Mouse (Mus musculus) spleen, postnatal 36 days (tissue): ENCODE data around the gene Ntn3.

Experiments used
- DNase-seq, 2 experiments: peaks; one replicate each; pipeline ENCODE4 v3.0.0; 2022; ENCODE audit warnings: low spot score in 2 of 2, mixed read lengths in 1 of 2

Ntn3 gene

GRCm38 (mm10) chr17:24209043-24209915, at the start of gene Ntn3:
Gene Ntn3, minus strand, starts transcription at chr17:24209531.
- DNase-seq = peak; percentile 55 to 72

DNA sequence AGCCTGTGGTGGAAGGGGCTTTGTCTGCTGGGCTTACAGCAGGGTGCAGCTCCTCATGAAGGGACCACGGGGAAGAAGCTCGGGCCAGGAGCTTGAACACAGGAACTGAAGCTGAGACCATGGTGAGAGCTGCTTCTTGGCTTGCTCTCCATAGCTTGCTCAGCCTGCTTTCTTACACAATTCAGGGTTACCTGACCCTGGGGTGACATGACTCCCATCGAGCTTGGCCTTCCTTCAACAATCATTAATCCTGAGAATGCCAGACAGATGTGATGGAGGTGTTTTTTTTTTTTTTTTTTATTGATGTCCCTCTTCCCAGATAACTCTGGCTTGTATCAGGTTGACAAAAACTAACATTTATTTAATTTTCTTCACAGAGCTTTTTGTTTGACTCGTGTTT, 49.6 kb upstream of the Ntn3 start:
- DNase-seq = no peak

- DNase-seq = no peak
Observed at GRCm38 (mm10) chr17:24252329-24252728, 43.0 kb upstream of the Ntn3 start.

DNA sequence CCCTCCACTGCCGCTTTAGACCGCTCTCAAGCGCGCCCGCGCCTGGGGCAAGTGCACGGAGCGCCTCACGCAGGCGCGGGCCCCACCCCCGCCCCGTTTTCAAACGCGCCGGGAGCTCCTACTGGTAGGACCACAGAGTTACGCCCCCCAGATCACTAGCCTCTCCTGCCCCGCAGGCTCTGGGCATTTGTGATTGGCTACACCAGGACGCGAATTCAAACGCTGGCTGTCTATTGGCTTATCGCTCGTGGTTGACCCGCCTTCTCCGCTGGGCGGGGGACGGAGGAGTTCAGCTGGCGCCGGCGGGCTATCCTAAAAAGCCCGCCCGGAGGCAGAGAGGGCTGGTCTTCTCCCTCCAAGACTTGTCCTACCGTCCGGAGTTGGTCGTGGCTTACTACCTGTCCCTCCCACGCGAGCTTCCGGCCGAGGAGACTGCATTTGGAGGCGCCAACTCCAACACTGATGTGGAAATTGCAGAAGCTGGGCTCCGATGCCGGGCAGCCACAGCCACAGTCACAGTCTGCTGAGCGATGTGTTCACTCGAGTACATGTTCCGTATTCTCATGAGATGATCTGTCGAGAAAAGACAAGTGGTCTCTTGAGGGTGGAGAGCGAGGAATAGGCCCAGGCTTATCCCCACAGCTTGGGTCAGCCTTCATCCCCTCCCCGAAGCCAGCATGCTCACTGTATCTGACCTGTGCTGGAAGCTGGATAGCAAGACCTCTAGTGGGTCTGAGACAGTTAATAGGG, 42.2 kb upstream of the Ntn3 start, which contains the start of gene Ccnf:
TSS of gene Ccnf (minus strand) at position 165 of the 750 bp plus-strand sequence.
- DNase-seq = peak; percentile 98

- no peak for DNase-seq
Observed at GRCm38 (mm10) chr17:24250988-24251319, 41.6 kb upstream of the Ntn3 start.

DNA sequence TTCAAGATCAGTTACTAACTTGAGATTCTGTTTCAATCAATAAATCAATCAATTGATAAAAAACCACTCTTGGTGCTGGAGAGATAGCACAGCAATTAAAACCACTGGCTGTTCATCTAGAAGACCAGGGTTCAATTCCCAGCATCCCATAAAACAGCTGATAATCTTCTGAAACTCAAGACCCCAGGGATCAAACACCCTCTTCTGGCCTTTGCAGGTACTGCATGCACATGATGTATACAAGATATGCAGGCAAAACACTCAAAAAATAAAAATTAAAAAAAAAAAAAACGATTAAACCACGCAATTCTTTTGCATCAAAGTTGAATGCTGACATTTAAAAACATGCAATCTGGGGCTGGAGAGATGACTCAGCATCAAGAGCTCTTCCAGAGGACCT, 39.3 kb upstream of the Ntn3 start:
- DNase-seq = no peak

DNA sequence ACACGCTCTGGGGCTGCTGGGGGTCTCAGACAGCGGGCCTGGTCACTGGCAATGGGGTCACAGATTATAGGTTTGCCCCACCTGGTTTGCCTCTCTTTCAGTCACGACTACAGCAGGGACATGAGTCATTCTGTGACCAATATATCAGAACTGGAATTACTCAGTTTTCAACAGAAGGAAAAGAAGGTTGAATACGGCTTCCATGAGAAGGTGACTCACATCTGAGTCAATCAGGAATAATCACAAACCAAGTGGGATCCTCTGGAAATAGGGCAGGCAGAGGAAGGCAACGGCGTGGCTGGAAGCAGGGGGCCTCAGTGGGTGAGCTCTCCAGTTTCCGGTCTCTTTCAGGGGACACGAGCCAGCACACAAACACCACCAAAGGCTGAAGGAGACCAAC, 34.7 kb upstream of the Ntn3 start:
- no peak for DNase-seq

DNA sequence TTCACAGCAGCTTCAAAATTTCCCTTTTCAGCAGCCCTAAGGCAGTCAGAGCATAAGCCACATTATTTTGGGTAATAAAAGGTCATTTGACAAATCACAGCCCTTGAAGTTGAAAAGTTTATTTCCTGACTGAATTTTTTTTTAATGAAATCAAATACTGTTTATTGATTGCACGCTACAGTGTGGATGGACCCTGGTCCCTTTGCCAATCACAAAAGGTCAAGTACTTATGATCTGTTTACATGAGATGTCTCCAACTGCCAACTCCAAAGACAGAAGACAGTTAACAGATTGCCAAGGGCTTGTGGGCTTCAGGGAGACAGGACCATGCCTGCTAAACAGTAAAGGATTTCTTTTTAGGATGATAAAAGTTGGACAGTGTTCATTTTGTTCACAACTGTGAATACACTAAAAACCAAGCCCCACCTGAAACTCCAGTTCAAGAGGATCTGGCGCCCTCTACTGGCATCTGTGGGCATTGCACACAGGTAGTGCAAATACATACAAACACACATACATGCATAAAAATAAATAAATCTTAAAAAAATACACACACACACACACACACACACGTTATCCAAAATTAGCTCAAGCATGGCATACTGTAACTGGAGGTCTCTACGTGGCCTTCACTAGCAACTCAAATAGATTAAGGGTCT, 34.1 kb upstream of the Ntn3 start:
- peak in 1 of 2 experiments; percentile 29 for DNase-seq

- no peak for DNase-seq
Observed at GRCm38 (mm10) chr17:24236921-24237320, 27.6 kb upstream of the Ntn3 start.

GRCm38 (mm10) chr17:24236479-24236878, 27.1 kb upstream of the Ntn3 start:
- DNase-seq = no peak

- no peak for DNase-seq
Observed at GRCm38 (mm10) chr17:24227941-24228340, 18.6 kb upstream of the Ntn3 start.

- no peak for DNase-seq
Observed at GRCm38 (mm10) chr17:24226721-24227120, 17.4 kb upstream of the Ntn3 start.

- DNase-seq = peak; percentile 30 to 52
Observed at GRCm38 (mm10) chr17:24225851-24226250, 16.5 kb upstream of the Ntn3 start.

DNA sequence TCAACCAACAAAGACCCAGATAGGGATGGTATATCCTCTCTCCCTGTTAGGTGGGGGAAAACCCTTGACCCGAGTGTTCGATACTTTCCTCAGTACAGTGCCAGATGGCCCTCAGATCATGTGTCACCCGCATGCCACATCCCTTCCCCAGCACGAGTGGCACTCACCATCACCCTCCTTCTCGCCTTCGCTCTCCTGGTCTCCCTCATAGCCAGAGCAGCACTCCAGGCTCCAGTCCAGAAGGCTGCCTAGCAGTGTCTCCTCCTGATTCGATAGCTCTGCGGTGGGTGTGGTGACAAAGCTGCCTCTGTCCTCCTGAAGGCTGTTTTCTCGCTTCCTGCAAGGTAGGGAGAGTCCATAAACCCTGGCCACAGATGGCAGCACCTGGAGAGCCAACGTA, 15.4 kb upstream of the Ntn3 start:
- DNase-seq = no peak

GRCm38 (mm10) chr17:24223513-24223912, 14.2 kb upstream of the Ntn3 start:
- DNase-seq = no peak

DNA sequence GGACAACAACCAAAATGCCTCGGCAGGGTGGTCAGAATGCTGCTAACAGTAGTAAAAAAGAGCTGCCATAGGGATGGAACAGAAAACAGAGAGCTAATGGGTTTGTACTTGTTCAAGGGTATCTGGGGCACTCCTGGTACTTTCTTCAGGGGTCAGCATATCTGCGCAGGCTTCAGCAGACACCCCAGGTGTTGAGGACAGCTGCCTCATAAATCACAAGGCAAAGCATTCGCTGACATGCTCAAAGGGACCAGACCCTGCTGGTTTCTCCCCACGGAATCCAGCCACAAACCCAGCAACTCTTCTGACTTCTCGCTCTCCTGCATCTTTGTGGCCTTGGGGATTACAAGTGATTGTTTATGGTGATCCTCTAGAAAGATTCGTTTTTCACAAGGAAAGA, 13.3 kb upstream of the Ntn3 start:
- no peak for DNase-seq

- DNase-seq = peak; percentile 92 to 95
Observed at GRCm38 (mm10) chr17:24220435-24221411, 11.4 kb upstream of the Ntn3 start, which contains the start of gene Tedc2. Gene Tedc2, minus strand, starts transcription at chr17:24220851.

- no peak for DNase-seq
Observed at GRCm38 (mm10) chr17:24216836-24217235, 7.5 kb upstream of the Ntn3 start.

DNA sequence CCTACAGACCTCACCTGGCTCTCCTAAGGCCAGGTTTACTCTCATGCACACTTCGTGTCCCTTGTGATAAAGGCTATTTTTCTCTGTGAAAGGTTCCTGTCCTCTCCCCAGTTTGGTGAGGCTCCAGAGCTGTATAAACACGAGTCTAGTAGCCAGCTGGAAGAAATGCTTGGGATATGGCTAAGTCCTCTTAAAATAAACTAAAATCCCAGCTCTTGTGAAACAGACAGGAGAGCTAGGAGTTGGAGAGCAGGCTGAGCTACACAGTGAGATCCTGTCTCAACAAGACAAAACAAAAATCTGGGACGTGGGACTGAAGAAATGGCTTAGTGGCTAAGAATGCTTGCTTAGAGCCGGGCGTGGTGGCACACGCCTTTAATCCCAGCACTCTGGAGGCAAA, 3.9 kb upstream of the Ntn3 start:
- no peak for DNase-seq

DNA sequence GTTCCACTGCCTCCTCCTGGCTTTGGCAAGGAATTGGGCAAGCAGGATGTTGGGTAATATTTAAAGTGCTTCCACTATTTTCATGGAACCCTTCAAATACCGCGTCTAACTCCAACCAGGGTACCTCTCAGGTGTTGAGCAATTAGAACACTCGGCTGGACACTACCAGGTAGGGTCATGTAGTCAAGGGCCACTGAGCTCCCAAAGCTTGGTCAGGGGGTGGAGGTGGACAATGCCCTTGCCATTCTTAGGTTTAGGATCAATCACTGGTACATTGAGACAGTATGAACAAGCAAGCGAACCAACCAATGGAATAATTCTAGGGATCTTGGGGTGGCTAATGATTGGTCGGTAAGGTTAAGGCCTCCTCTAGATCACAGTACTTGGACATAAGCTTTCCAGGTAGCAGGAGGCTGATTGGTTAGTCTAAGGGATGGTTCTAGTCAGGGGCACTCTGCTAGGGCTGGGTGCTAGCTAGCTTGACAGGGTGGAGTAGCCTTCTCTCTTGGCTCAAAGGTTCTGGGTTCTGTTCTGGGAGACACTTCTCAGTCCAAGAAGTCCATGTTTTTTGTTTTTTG, 3.2 kb upstream of the Ntn3 start:
- DNase-seq = no peak
